Mouse (Mus musculus) kidney, embryonic 15.5 days (tissue): ENCODE measurements at regions not wholly inside any gene's neighbourhood (a gene's known extent, or its start where the extent isn't known, plus 50 kb on each side); places are given as distances from the start of the nearest gene placed in this dataset.
"Not testable (repeated sequence)": the region's sequence is repeated elsewhere in the genome, so short reads cannot be mapped to it uniquely, and the experiment has no call there.

Experiments
- ATAC-seq: fragments of 200-750 bp; cut with Nextera tagmentation; replicated peaks from 2 replicates; pipeline ENCODE4 v1.8.0; 2017; ENCODE audit warnings: moderate TSS enrichment; ENCODE audit not compliant: low FRiP score
- H3K27ac ChIP-seq: fragments of 300-500 bp; sonication (generic); 2 replicates; pipeline ENCODE4 v1.5.1; 2015; ENCODE audit warnings: mild to moderate bottlenecking, inconsistent platforms
- H3K27me3 ChIP-seq: fragments of 300-500 bp; sonication (generic); 2 replicates; pipeline ENCODE4 v1.6.1; 2015; ENCODE audit warnings: inconsistent platforms
- H3K36me3 ChIP-seq: fragments of 300-500 bp; sonication (generic); 2 replicates; pipeline ENCODE4 v1.6.1; 2015; ENCODE audit warnings: inconsistent platforms
- H3K4me1 ChIP-seq: fragments of 300-500 bp; sonication (generic); 2 replicates; pipeline ENCODE4 v1.6.1; 2015; ENCODE audit warnings: inconsistent platforms
- H3K4me2 ChIP-seq: fragments of 300-500 bp; sonication (generic); 2 replicates; pipeline ENCODE4 v1.6.1; 2015; ENCODE audit warnings: moderate library complexity, mild to moderate bottlenecking, inconsistent platforms
- H3K4me3 ChIP-seq: fragments of 300-500 bp; sonication (generic); replicated peaks from 2 replicates; pipeline ENCODE4 v1.5.1; 2015; ENCODE audit warnings: mild to moderate bottlenecking, inconsistent platforms
- H3K9ac ChIP-seq: fragments of 300-500 bp; sonication (generic); 2 replicates; pipeline ENCODE4 v1.6.1; 2015; ENCODE audit warnings: mild to moderate bottlenecking, inconsistent platforms
- H3K9me3 ChIP-seq: fragments of 300-500 bp; sonication (generic); replicated peaks from 2 replicates; pipeline ENCODE4 v1.6.1; 2016; ENCODE audit warnings: inconsistent platforms
- WGBS: fragments of 180-500 bp; shearing (Covaris S2); methylation state at CpG from one replicate; pipeline ENCODE4 v1.1.7; 2015; ENCODE audit warnings: mixed read lengths; 5-methylcytosine and 5-hydroxymethylcytosine counted together

GRCm38 (mm10) chr17:13654606-13655005 lies 105.7 kb upstream of the Afdn start:
- H3K4me3 ChIP-seq, H3K4me2 ChIP-seq, H3K27me3 ChIP-seq, H3K9me3 ChIP-seq, ATAC-seq, H3K9ac ChIP-seq, H3K36me3 ChIP-seq, H3K27ac ChIP-seq: not testable (repeated sequence)
- peaks cover 30% of the 10 kb centered on the region for H3K4me1 ChIP-seq
- WGBS: 67% methylated on average over 1 of the region's 1 CpGs

DNA sequence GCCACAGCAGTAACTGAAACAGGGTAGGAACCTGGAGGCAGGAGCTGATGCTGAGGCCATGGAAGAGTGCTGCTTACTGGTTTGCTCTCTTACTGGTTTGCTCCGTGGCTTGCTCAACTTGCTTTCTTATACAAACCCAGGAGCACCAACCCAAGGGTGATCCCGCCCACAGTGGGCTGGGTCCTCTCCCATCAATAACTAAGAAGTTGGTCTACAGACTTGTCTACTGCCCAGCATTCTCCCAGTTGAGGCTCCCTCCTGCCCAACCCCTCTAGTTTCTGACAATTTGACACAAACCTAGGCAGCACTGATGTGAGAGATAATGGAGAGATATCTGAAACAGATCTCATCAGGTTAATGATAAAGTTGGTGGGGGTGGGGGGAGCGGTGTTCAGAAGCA lies 104.3 kb upstream of the Afdn start:
- no peaks in the 10 kb centered on the region for H3K9me3 ChIP-seq
- peak overlapping the region; percentile 52 for H3K4me2 ChIP-seq
- H3K4me3 ChIP-seq: no peak overlapping the region
- peak; percentile 22; the same call in 1 of the 2 replicates for ATAC-seq
- H3K27ac ChIP-seq: peak overlapping the region; percentile 55; the same call in 1 of the 2 replicates
- peaks cover 31% of the 10 kb centered on the region for H3K4me1 ChIP-seq
- no peak overlapping the region for H3K9ac ChIP-seq
- no peaks in the 10 kb centered on the region for H3K27me3 ChIP-seq
- H3K36me3 ChIP-seq: no peaks in the 10 kb centered on the region
- 23% methylated on average over 3 of the region's 3 CpGs for WGBS

DNA sequence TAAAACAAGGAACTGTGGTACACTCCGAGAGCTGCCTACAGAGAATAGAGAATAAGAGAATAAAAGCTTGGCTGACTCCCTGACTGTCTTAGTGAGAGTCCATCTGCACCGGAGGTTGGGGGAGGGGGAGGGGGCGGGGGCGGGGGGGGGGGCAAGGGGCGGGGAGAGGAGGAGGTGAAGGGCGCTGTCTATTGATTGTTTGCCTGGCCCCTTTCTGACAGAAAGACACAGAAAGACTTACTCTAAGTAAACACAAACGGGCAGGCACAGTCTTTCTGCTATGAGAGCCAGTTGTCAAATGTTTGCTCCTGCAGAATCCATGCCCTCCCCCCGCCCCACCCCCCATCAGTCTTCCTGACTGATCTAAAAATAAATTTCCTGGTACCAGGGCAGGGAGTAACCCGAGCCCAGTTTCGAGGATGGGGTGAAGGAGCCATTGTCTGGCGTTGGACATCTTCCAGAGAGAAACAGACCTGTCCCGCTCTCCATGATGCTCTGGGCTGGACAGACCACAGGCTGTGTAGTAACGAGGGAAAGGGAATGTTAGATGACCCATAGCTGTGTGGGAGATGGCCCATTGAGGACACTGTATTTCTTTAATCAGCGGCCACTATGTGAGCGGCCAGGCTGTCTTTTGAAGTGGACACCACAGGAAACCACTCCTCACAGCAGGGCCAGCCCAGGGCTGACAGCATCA lies 103.7 kb upstream of the Afdn start:
- Histone ChIP-seq H3K27ac (peak overlapping the region; percentile 68), H3K36me3 (no peaks in the 10 kb centered on the region), H3K4me3 (no peak overlapping the region; the same call in 1 of the 2 replicates), H3K4me2 (peak overlapping the region; percentile 52), H3K9ac (no peak overlapping the region), H3K4me1 (peaks cover 31% of the 10 kb centered on the region), H3K27me3 (no peaks in the 10 kb centered on the region), H3K9me3 (no peaks in the 10 kb centered on the region)
- WGBS: under 1% methylated on average over 11 of the region's 15 CpGs
- peak; percentile 90 for ATAC-seq

DNA sequence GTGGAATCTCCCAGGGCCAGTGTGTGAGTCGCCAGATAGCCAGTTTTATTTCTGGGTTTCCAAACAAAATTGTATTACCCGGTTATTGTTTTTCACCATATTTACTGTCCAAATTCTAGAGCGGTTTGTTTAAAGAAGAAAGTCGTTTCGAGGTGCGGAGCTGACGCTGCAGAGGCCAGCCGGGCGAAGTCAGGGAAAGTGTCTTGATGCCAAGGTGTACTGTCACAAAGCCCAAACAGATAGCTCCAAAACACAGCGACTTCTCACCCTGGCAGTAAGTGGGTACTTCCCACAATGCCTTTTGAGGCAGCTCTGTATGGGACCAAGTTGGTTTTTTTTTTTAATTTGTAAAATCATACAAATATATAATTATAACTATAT lies 103.2 kb upstream of the Afdn start:
- no peaks in the 10 kb centered on the region for H3K9me3 ChIP-seq
- ATAC-seq: no peak
- no peak overlapping the region for H3K4me3 ChIP-seq
- H3K27ac ChIP-seq: peak overlapping the region; percentile 68
- no peaks in the 10 kb centered on the region for H3K36me3 ChIP-seq
- no peak overlapping the region for H3K9ac ChIP-seq
- peak overlapping the region; percentile 52 for H3K4me2 ChIP-seq
- H3K27me3 ChIP-seq: no peaks in the 10 kb centered on the region
- 21% methylated on average over 10 of the region's 10 CpGs for WGBS
- H3K4me1 ChIP-seq: peaks cover 31% of the 10 kb centered on the region

GRCm38 (mm10) chr17:13657656-13658292 lies 102.6 kb upstream of the Afdn start:
- Histone ChIP-seq H3K4me3 (no peak overlapping the region), H3K27me3 (no peaks in the 10 kb centered on the region), H3K4me2 (no peak overlapping the region), H3K27ac (peak overlapping the region; percentile 70; the same call in 1 of the 2 replicates), H3K36me3 (no peaks in the 10 kb centered on the region), H3K9ac (no peak overlapping the region), H3K9me3 (no peaks in the 10 kb centered on the region), H3K4me1 (peaks cover 31% of the 10 kb centered on the region)
- 65% methylated on average over 9 of the region's 9 CpGs for WGBS
- no peak for ATAC-seq

DNA sequence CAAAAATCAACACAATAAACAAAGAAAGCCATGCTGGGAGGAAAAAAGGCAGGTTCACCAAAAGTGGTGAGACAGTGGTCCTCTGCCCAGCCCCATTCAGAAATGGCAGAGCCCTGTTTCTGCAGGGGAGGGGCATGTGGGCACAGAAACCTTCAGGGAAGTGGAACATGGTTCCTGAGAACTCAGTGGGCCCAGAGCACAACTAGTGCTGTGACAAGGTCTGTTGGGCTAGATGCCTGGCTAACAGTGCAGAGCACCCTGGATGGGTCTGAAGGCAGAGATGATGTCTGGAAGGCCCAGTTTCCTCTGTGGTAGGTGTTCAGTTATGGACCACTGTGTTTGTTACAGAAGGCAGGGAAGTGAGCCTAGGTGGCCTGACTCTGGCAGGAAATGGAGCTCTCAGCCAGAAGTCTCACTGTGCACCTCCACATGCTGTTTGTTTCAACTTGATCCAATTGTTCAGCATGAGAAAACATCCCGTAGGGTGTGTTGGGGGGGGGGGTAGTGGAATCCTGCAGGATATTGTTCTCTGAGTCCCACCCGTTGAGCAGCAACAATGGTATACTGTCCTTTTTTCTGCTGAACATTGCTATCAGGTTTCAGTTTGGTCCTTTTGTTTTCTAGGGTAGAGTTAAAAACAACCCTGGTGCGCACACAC lies 101.9 kb upstream of the Afdn start:
- Histone ChIP-seq H3K27ac (peak overlapping the region; percentile 70), H3K36me3 (no peaks in the 10 kb centered on the region), H3K4me2 (no peak overlapping the region), H3K9me3 (no peaks in the 10 kb centered on the region), H3K4me1 (peaks cover 31% of the 10 kb centered on the region), H3K27me3 (no peaks in the 10 kb centered on the region), H3K4me3 (no peak overlapping the region), H3K9ac (no peak overlapping the region)
- WGBS: 45% methylated on average over 3 of the region's 3 CpGs
- no peak for ATAC-seq

- no peaks in the 10 kb centered on the region for H3K9me3 ChIP-seq
These were observed 101.2 kb upstream of the Afdn start for GRCm38 (mm10) chr17:13659103-13659502.

DNA sequence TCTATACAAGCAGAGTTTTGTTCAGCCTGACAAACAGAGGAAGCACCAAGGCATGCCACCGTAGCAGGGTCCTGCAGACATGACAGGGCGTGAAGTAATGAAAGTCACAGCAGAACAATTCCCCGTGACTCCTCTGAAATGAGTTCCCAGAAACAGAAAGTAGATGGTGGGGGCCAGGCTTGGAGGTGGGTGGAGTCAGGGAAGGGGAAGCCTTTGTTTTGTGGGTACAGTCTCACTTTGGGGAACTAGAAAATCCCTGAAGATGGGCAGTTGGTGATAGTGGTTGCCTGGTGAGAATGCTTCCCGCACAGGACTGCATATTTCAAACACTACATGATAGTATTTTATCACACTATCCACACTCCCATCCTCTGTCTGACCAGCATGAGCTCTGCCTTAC lies 100.4 kb upstream of the Afdn start:
- 77% methylated on average over 4 of the region's 4 CpGs for WGBS
- H3K27me3 ChIP-seq: no peaks in the 10 kb centered on the region
- H3K27ac ChIP-seq: 0 out of 2 replicates have a peak overlapping the region, but pooled peaks have one; percentile 7

More at GRCm38 (mm10) chr17:13659103-13659502, 101.2 kb upstream of the Afdn start:
- Histone ChIP-seq H3K27ac (peak overlapping the region; percentile 70), H3K36me3 (no peaks in the 10 kb centered on the region), H3K4me1 (peaks cover 31% of the 10 kb centered on the region), H3K9ac (no peak overlapping the region), H3K4me3 (no peak overlapping the region), H3K27me3 (no peaks in the 10 kb centered on the region), H3K4me2 (peak overlapping the region; percentile 29)
- ATAC-seq: 0 out of 2 replicates have a peak, but pooled peaks have one; percentile 3
- WGBS: 30% methylated on average over 8 of the region's 8 CpGs

DNA sequence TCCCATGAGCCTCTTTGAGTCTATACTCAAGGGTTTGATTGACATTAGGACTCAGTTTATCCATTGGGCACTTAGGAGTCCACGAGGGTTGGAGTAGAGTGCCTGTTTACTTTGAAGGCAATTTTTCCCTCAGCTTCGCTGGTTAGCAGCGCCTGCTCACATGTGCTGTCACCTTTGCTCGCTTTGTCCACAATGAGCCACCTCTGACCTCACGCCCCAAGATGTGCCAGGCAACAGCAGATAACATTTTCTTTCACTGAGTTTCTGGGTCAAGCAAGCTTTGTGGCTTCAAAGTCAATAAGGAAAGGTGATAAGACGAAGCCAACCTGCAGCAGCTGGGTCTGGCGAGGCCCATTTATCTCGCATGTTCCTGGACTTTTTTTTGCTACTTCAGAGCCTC lies 99.3 kb upstream of the Afdn start:
- H3K4me3 ChIP-seq: no peak overlapping the region
- no peaks in the 10 kb centered on the region for H3K36me3 ChIP-seq
- no peaks in the 10 kb centered on the region for H3K27me3 ChIP-seq
- 88% methylated on average over 8 of the region's 8 CpGs for WGBS
- no peak overlapping the region for H3K9ac ChIP-seq
- H3K9me3 ChIP-seq: no peaks in the 10 kb centered on the region
- no peak overlapping the region for H3K4me2 ChIP-seq
- ATAC-seq: no peak
- H3K4me1 ChIP-seq: peaks cover 28% of the 10 kb centered on the region
- no peak overlapping the region for H3K27ac ChIP-seq

More for the DNA sequence above, 100.4 kb upstream of the Afdn start:
- no peak for ATAC-seq
- H3K4me1 ChIP-seq: peaks cover 31% of the 10 kb centered on the region
- H3K4me2 ChIP-seq: no peak overlapping the region
- no peak overlapping the region for H3K9ac ChIP-seq
- no peak overlapping the region for H3K4me3 ChIP-seq
- no peaks in the 10 kb centered on the region for H3K36me3 ChIP-seq
- no peaks in the 10 kb centered on the region for H3K9me3 ChIP-seq

- Histone ChIP-seq H3K4me3 (no peak overlapping the region), H3K4me2 (no peak overlapping the region), H3K4me1 (peaks cover 19% of the 10 kb centered on the region), H3K36me3 (no peaks in the 10 kb centered on the region), H3K27ac (no peak overlapping the region), H3K9me3 (no peaks in the 10 kb centered on the region), H3K27me3 (no peaks in the 10 kb centered on the region), H3K9ac (no peak overlapping the region)
- no peak for ATAC-seq
- 70% methylated on average over 4 of the region's 4 CpGs for WGBS
These were observed 98.2 kb upstream of the Afdn start for GRCm38 (mm10) chr17:13662152-13662551.
